Mouse (Mus musculus): ENCODE data around the gene Ypel5. TPM values are rescaled to one million over a fixed set of nuclear protein-coding genes. Genes with fewer than 3 reads are reported as not detected.

Ypel5 gene
- total and polyA plus RNA-seq, 3 experiments = 8.9 to 16.1 (median 14.3) TPM

DNA sequence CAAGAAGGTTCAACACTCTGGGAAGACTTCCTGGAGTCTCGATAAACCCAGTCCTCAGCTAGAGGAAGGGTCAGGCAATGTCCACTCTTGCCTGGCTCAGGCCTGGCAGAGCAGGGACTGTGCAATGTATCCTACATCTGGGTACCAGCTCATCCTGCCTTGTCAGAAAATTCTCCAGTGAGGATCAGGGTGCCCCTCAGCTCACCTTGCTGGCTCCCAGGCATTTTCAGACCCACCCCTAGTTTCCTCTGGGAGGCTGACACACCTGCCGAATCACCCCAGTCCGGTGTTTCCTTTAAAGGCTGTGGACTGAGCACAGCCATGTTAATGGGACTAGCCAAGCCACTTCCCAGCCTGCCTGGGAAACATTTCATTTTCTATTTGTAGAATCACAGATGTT, 43.9 kb downstream of the Ypel5 start:
- dilution Hi-C loops (cut with MboI; ENCODE audit: extremely low pct_ligation_motif_present, extremely low pct_unique_long_range_greater_than_20kb, low sequenced_read_pairs) (no loop called here), in situ Hi-C loops (cut with MboI; ENCODE audit: low pct_ligation_motif_present, low pct_unique_long_range_greater_than_20kb, low sequenced_read_pairs) (no loop called here)
- Histone ChIP-seq H3K4me1 (ENCODE audit: control insufficient read depth in 1 of 2, insufficient read depth in 2 of 2) (no peaks in the 10 kb centered on the region), H3K9me3 (replicated peaks; ENCODE audit: low read length) (peaks cover 2% of the 10 kb centered on the region), H3K79me2 (replicated peaks; ENCODE audit: control insufficient read depth, extremely low read depth, insufficient read depth, poor library complexity, severe bottlenecking) (no peaks in the 10 kb centered on the region), H3K27me3 (replicated peaks) (no peaks in the 10 kb centered on the region), H3K9ac (ENCODE audit: insufficient read depth, low read depth) (no peak overlapping the region), H3K4me3 (replicated peaks in 1 of 3; ENCODE audit: low read depth in 2 of 3, low read length in 2 of 3, poor library complexity in 1 of 3) (no peak overlapping the region), H3K36me3 (replicated peaks in 1 of 2; ENCODE audit: control insufficient read depth in 1 of 2, insufficient read depth in 1 of 2, low read length in 1 of 2) (no peaks in the 10 kb centered on the region), H3K27ac (ENCODE audit: insufficient read depth, low read depth) (no peak overlapping the region), H3K4me2 (ENCODE audit: insufficient read depth, low read depth, poor library complexity, severe bottlenecking) (no peak overlapping the region)
- TF ChIP-seq CHD2 (IDR thresholded peaks at IDR 0.05; ENCODE audit: low read length) (no peak), MYC (IDR thresholded peaks at IDR 0.05; ENCODE audit: low read depth, low read length) (no peak), MXI1 (IDR thresholded peaks at IDR 0.05; ENCODE audit: low read depth, low read length) (no peak), CHD1 (IDR thresholded peaks at IDR 0.05; ENCODE audit: low read depth, low read length) (no peak), JUN (IDR thresholded peaks at IDR 0.05; ENCODE audit: insufficient read depth, low read depth, low read length) (no peak), ETS1 (conservative IDR thresholded peaks at IDR 0.05; ENCODE audit: low read depth, low read length) (no peak), SMC3 (IDR thresholded peaks at IDR 0.05; ENCODE audit: low read depth, low read length) (no peak), E2F4 (IDR thresholded peaks at IDR 0.05; ENCODE audit: insufficient replicate concordance, low read depth, low read length) (no peak), JUND (conservative IDR thresholded peaks at IDR 0.05; ENCODE audit: low read depth, low read length) (no peak), USF2 (conservative IDR thresholded peaks at IDR 0.05; ENCODE audit: low read depth, low read length) (no peak), ZNF384 (IDR thresholded peaks at IDR 0.05; ENCODE audit: low read depth, low read length) (no peak), CTCF (conservative IDR thresholded peaks at IDR 0.05 in 1 of 2, IDR thresholded peaks at IDR 0.05 in 1 of 2; ENCODE audit: low read depth in 2 of 2, low read length in 2 of 2) (no peak), ZMIZ1 (IDR thresholded peaks at IDR 0.05; ENCODE audit: low read depth, low read length) (no peak), RAD21 (IDR thresholded peaks at IDR 0.05; ENCODE audit: low read depth, low read length) (no peak), EP300 (IDR thresholded peaks at IDR 0.05; ENCODE audit: low read length) (no peak)
- DNase-seq (ENCODE audit: extremely low read depth) = no peak

DNA sequence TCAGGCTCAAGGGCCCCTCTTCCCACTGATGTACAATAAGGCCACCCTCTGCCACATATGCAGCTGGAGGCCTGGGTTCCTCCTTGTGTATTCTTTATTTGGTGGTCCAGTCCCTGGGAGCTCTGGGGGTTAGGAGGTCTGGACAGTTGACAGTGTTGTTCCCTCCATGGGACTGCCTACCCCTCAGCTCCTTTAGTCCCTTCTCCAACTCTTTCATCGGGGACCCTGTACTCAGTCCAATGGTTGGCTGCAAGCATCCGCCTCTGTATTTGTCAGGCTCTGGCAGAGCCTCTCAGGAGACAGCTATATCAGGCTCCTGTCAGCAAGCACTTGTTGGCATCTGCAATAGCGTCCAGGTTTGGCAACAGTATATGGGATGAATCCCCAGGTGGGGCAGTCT, 44.8 kb downstream of the Ypel5 start:
- in situ Hi-C loops (cut with MboI; ENCODE audit: low pct_ligation_motif_present, low pct_unique_long_range_greater_than_20kb, low sequenced_read_pairs) = no loop called here
- no peak for DNase-seq (ENCODE audit: extremely low read depth)
- dilution Hi-C loops (cut with MboI; ENCODE audit: extremely low pct_ligation_motif_present, extremely low pct_unique_long_range_greater_than_20kb, low sequenced_read_pairs) = no loop called here
- Histone ChIP-seq H3K4me1 (ENCODE audit: control insufficient read depth in 1 of 2, insufficient read depth in 2 of 2) (no peaks in the 10 kb centered on the region), H3K27ac (ENCODE audit: insufficient read depth, low read depth) (no peak overlapping the region), H3K36me3 (replicated peaks in 1 of 2; ENCODE audit: control insufficient read depth in 1 of 2, insufficient read depth in 1 of 2, low read length in 1 of 2) (no peaks in the 10 kb centered on the region), H3K79me2 (replicated peaks; ENCODE audit: control insufficient read depth, extremely low read depth, insufficient read depth, poor library complexity, severe bottlenecking) (no peaks in the 10 kb centered on the region), H3K27me3 (replicated peaks) (no peaks in the 10 kb centered on the region), H3K9ac (ENCODE audit: insufficient read depth, low read depth) (no peak overlapping the region), H3K9me3 (replicated peaks; ENCODE audit: low read length) (peaks cover 2% of the 10 kb centered on the region), H3K4me2 (ENCODE audit: insufficient read depth, low read depth, poor library complexity, severe bottlenecking) (no peak overlapping the region), H3K4me3 (replicated peaks in 1 of 3; ENCODE audit: low read depth in 2 of 3, low read length in 2 of 3, poor library complexity in 1 of 3) (no peak overlapping the region)
- TF ChIP-seq USF1 (IDR thresholded peaks at IDR 0.05; ENCODE audit: low read depth, low read length) = no peak
- no peak for TF ChIP-seq CHD2 (IDR thresholded peaks at IDR 0.05; ENCODE audit: low read length)
- TF ChIP-seq ETS1 (conservative IDR thresholded peaks at IDR 0.05; ENCODE audit: low read depth, low read length) = no peak
- no peak for TF ChIP-seq MYC (IDR thresholded peaks at IDR 0.05; ENCODE audit: low read depth, low read length)
- no peak for TF ChIP-seq GABPA (IDR thresholded peaks at IDR 0.05; ENCODE audit: insufficient replicate concordance, low read depth, low read length)
- TF ChIP-seq TCF12 (IDR thresholded peaks at IDR 0.05; ENCODE audit: low read depth, low read length) = no peak
- TF ChIP-seq E2F4 (IDR thresholded peaks at IDR 0.05; ENCODE audit: insufficient replicate concordance, low read depth, low read length) = no peak
- TF ChIP-seq ZKSCAN1 (IDR thresholded peaks at IDR 0.05; ENCODE audit: borderline replicate concordance, low read depth, low read length) = no peak
- no peak for TF ChIP-seq RAD21 (IDR thresholded peaks at IDR 0.05; ENCODE audit: low read depth, low read length)
- TF ChIP-seq NRF1 (IDR thresholded peaks at IDR 0.05; ENCODE audit: low read depth, low read length) = no peak
- TF ChIP-seq EP300 (IDR thresholded peaks at IDR 0.05; ENCODE audit: low read length) = no peak
- TF ChIP-seq NELFE (IDR thresholded peaks at IDR 0.05; ENCODE audit: low read depth, low read length) = no peak
- no peak for TF ChIP-seq ZNF384 (IDR thresholded peaks at IDR 0.05; ENCODE audit: low read depth, low read length)
